Mouse (Mus musculus): ENCODE measurements at regions not wholly inside any gene's neighbourhood (a gene's known extent, or its start where the extent isn't known, plus 50 kb on each side); places are given as distances from the start of the nearest gene placed in this dataset.

GRCm38 (mm10) chr3:35101951-35102350 lies 451.7 kb downstream of the Sox2 start:
- intact Hi-C loops (cut with DNase I) = loop anchor here (10.0 kb wide), 3 partner anchors 383 to 1147 kb away; no protein-coding TSS in a partner anchor
- DNase-seq = no peak

GRCm38 (mm10) chr3:35102715-35103591 lies 452.7 kb downstream of the Sox2 start:
- peak; percentile 61 to 80 for DNase-seq
- intact Hi-C loops (cut with DNase I) = loop anchor here (1.0 to 10.0 kb wide), 4 partner anchors 382 to 1148 kb away; no protein-coding TSS in a partner anchor

GRCm38 (mm10) chr3:35104884-35105283 lies 454.7 kb downstream of the Sox2 start:
- intact Hi-C loops (cut with DNase I) = loop anchor here (10.0 kb wide), 3 partner anchors 380 to 1150 kb away; no protein-coding TSS in a partner anchor
- no peak for DNase-seq

GRCm38 (mm10) chr3:35106097-35106496 lies 455.9 kb downstream of the Sox2 start:
- no peak for DNase-seq
- intact Hi-C loops (cut with DNase I) = loop anchor here (10.0 kb wide), 3 partner anchors 379 to 1151 kb away; no protein-coding TSS in a partner anchor

- intact Hi-C loops (cut with DNase I) = no loop called here
- DNase-seq = no peak
Observed at GRCm38 (mm10) chr3:35133477-35133876, 483.3 kb downstream of the Sox2 start.

GRCm38 (mm10) chr3:35141500-35142220 lies 491.5 kb downstream of the Sox2 start:
- DNase-seq = peak in 1 of 2 experiments; percentile 5
- intact Hi-C loops (cut with DNase I) = no loop called here

GRCm38 (mm10) chr3:35142683-35143082 lies 492.5 kb downstream of the Sox2 start:
- intact Hi-C loops (cut with DNase I) = no loop called here
- no peak for DNase-seq

- intact Hi-C loops (cut with DNase I) = no loop called here
- DNase-seq = no peak
Observed at GRCm38 (mm10) chr3:35145569-35145968, 495.4 kb downstream of the Sox2 start.

GRCm38 (mm10) chr3:35146681-35147080 lies 496.5 kb downstream of the Sox2 start:
- intact Hi-C loops (cut with DNase I) = no loop called here
- no peak for DNase-seq

GRCm38 (mm10) chr3:35149251-35149691 lies 499.1 kb downstream of the Sox2 start:
- intact Hi-C loops (cut with DNase I) = no loop called here

GRCm38 (mm10) chr3:35152191-35152590 lies 502.0 kb downstream of the Sox2 start:
- no peak for DNase-seq
- intact Hi-C loops (cut with DNase I) = no loop called here

More at GRCm38 (mm10) chr3:35149251-35149691, 499.1 kb downstream of the Sox2 start:
- DNase-seq = peak; percentile 14 to 24

- DNase-seq = no peak
- intact Hi-C loops (cut with DNase I) = no loop called here
Observed at GRCm38 (mm10) chr3:35154266-35154665, 504.1 kb downstream of the Sox2 start.

GRCm38 (mm10) chr3:35168676-35169075 lies 518.5 kb downstream of the Sox2 start:
- no peak for DNase-seq
- intact Hi-C loops (cut with DNase I) = no loop called here

GRCm38 (mm10) chr3:35178759-35179440 lies 528.7 kb downstream of the Sox2 start:
- no peak for DNase-seq
- intact Hi-C loops (cut with DNase I) = no loop called here

- no peak for DNase-seq
- intact Hi-C loops (cut with DNase I) = no loop called here
Observed at GRCm38 (mm10) chr3:35208526-35208925, 545.4 kb upstream of the Atp11b start.

- intact Hi-C loops (cut with DNase I) = no loop called here
- DNase-seq = no peak
Observed at GRCm38 (mm10) chr3:35219394-35219793, 534.5 kb upstream of the Atp11b start.

GRCm38 (mm10) chr3:35221183-35221582 lies 532.7 kb upstream of the Atp11b start:
- intact Hi-C loops (cut with DNase I) = no loop called here
- DNase-seq = no peak

- intact Hi-C loops (cut with DNase I) = no loop called here
- no peak for DNase-seq
Observed at GRCm38 (mm10) chr3:35222251-35222650, 531.7 kb upstream of the Atp11b start.

GRCm38 (mm10) chr3:35225051-35225701 lies 528.7 kb upstream of the Atp11b start:
- peak in 1 of 2 experiments; percentile 10 for DNase-seq
- intact Hi-C loops (cut with DNase I) = no loop called here

GRCm38 (mm10) chr3:35225774-35226365 lies 528.0 kb upstream of the Atp11b start:
- intact Hi-C loops (cut with DNase I) = no loop called here
- no peak for DNase-seq

All from heart, postnatal 14 days (tissue).